Mouse (Mus musculus): ENCODE data around the gene Col28a1.

GRCm38 (mm10) chr6:7994736-7995135, 197.7 kb downstream of the Col28a1 start:
- TF ChIP-seq CTCF (IDR thresholded peaks at IDR 0.05; ENCODE audit: low read depth, low read length) (no peak), POLR2A (IDR thresholded peaks at IDR 0.05; ENCODE audit: borderline replicate concordance, low read depth, low read length) (no peak)

Data from bone marrow macrophage, adult 2 months (primary cell).